Mouse (Mus musculus) embryonic fibroblast, embryonic 13.5 days (primary cell): ENCODE results near the gene Cspg4. TPM values are rescaled to one million over a fixed set of nuclear protein-coding genes. Genes with fewer than 3 reads are reported as not detected.
"Not testable (repeated sequence)": the region's sequence is repeated elsewhere in the genome, so short reads cannot be mapped to it uniquely, and the experiment has no call there.

Experiments
- H3K27ac ChIP-seq: 2 replicates; pipeline ENCODE4 v1.5.1; 2012; ENCODE audit warnings: low read length, control low read depth, inconsistent platforms; ENCODE audit not compliant: insufficient read depth
- H3K4me1 ChIP-seq: 2 replicates; pipeline ENCODE4 v1.6.1; 2011; ENCODE audit warnings: low read length; ENCODE audit not compliant: control insufficient read depth, insufficient read depth
- H3K4me3 ChIP-seq: 2 replicates; pipeline ENCODE4 v1.5.1; 2011; ENCODE audit warnings: mild to moderate bottlenecking, control low read depth, low read length; ENCODE audit not compliant: insufficient read depth
- CTCF ChIP-seq: IDR thresholded peaks from 2 replicates; pipeline ENCODE4 v1.5.1; 2011; ENCODE audit warnings: mild to moderate bottlenecking, control low read depth, low read length, moderate library complexity, borderline replicate concordance; ENCODE audit not compliant: insufficient read depth
- POLR2A ChIP-seq: IDR thresholded peaks from 2 replicates; pipeline ENCODE4 v1.6.1; 2011; ENCODE audit warnings: low read depth, mild to moderate bottlenecking, control low read depth, low read length, moderate library complexity
- polyA plus RNA-seq: library from polyadenylated mRNA; stranded (reverse); fragments of >200 nt; gene quantifications from 2 replicates; pipeline ENCODE4 v1.2.4, GENCODE M21; 2011; ENCODE audit warnings: low read depth; ENCODE audit not compliant: missing spikeins, insufficient read length

Cspg4 gene
- polyA plus RNA-seq, 1 experiment = 48.4 TPM

GRCm38 (mm10) chr9:56900060-56900459 lies 35.2 kb downstream of the Cspg4 start:
- TF ChIP-seq POLR2A = no peak
- TF ChIP-seq CTCF = no peak
- H3K4me1 ChIP-seq = 0 out of 2 replicates have a peak, but pooled peaks cover 3% of the 10 kb centered on the region
- H3K27ac ChIP-seq = 0 out of 2 replicates have a peak overlapping the region, but pooled peaks have one; percentile 6
- H3K4me3 ChIP-seq = no peak overlapping the region

GRCm38 (mm10) chr9:56900571-56900970 lies 35.7 kb downstream of the Cspg4 start:
- H3K4me3 ChIP-seq = no peak overlapping the region
- 0 out of 2 replicates have a peak, but pooled peaks cover 3% of the 10 kb centered on the region for H3K4me1 ChIP-seq
- no peak overlapping the region for H3K27ac ChIP-seq
- TF ChIP-seq POLR2A (no peak), CTCF (no peak)

GRCm38 (mm10) chr9:56901187-56901586 lies 36.4 kb downstream of the Cspg4 start:
- Histone ChIP-seq H3K4me1 (0 out of 2 replicates have a peak, but pooled peaks cover 3% of the 10 kb centered on the region), H3K27ac (no peak overlapping the region), H3K4me3 (no peak overlapping the region)
- no peak for TF ChIP-seq CTCF
- no peak for TF ChIP-seq POLR2A

- Histone ChIP-seq H3K27ac (no peak overlapping the region), H3K4me3 (no peak overlapping the region), H3K4me1 (peaks cover 12% of the 10 kb centered on the region)
- TF ChIP-seq CTCF (no peak), POLR2A (no peak)
Measured at GRCm38 (mm10) chr9:56903662-56904061, 38.8 kb downstream of the Cspg4 start.

GRCm38 (mm10) chr9:56907549-56907948 lies 42.7 kb downstream of the Cspg4 start:
- H3K4me3 ChIP-seq = no peak overlapping the region
- peaks cover 9% of the 10 kb centered on the region for H3K4me1 ChIP-seq
- TF ChIP-seq POLR2A = peak; percentile 38; the same call in 1 of the 2 replicates
- TF ChIP-seq CTCF = no peak
- H3K27ac ChIP-seq = peak overlapping the region; percentile 50; the same call in 1 of the 2 replicates

- peaks cover 17% of the 10 kb centered on the region for H3K4me1 ChIP-seq
- not testable (repeated sequence) for H3K27ac ChIP-seq
Measured at GRCm38 (mm10) chr9:56909991-56910390, 45.2 kb downstream of the Cspg4 start.

GRCm38 (mm10) chr9:56911017-56911416 lies 46.2 kb downstream of the Cspg4 start:
- no peak for TF ChIP-seq CTCF
- no peak for TF ChIP-seq POLR2A
- Histone ChIP-seq H3K4me1 (peaks cover 20% of the 10 kb centered on the region), H3K27ac (no peak overlapping the region), H3K4me3 (no peak overlapping the region)

More at GRCm38 (mm10) chr9:56909991-56910390, 45.2 kb downstream of the Cspg4 start:
- H3K4me3 ChIP-seq = not testable (repeated sequence)

GRCm38 (mm10) chr9:56913991-56914390 lies 49.2 kb downstream of the Cspg4 start:
- peak overlapping the region; percentile 83 for H3K27ac ChIP-seq
- TF ChIP-seq POLR2A (peak; percentile 19; the same call in 1 of the 2 replicates), CTCF (no peak)
- H3K4me3 ChIP-seq = no peak overlapping the region

GRCm38 (mm10) chr9:56915116-56915515 lies 50.3 kb downstream of the Cspg4 start:
- TF ChIP-seq CTCF (no peak), POLR2A (no peak)
- Histone ChIP-seq H3K4me1 (peaks cover 11% of the 10 kb centered on the region; the same call in 1 of the 2 replicates), H3K4me3 (no peak overlapping the region), H3K27ac (no peak overlapping the region)

More at GRCm38 (mm10) chr9:56913991-56914390, 49.2 kb downstream of the Cspg4 start:
- H3K4me1 ChIP-seq = peaks cover 11% of the 10 kb centered on the region; the same call in 1 of the 2 replicates

- Histone ChIP-seq H3K4me3 (no peak overlapping the region), H3K27ac (no peak overlapping the region), H3K4me1 (peaks cover 11% of the 10 kb centered on the region; the same call in 1 of the 2 replicates)
- TF ChIP-seq CTCF (no peak), POLR2A (no peak)
Measured at GRCm38 (mm10) chr9:56915695-56916410, 51.0 kb downstream of the Cspg4 start.

- peaks cover 11% of the 10 kb centered on the region; the same call in 1 of the 2 replicates for H3K4me1 ChIP-seq
- TF ChIP-seq POLR2A (no peak), CTCF (no peak)
Measured at GRCm38 (mm10) chr9:56917131-56917530, 52.3 kb downstream of the Cspg4 start.

More at GRCm38 (mm10) chr9:56917131-56917530, 52.3 kb downstream of the Cspg4 start:
- Histone ChIP-seq H3K4me3 (no peak overlapping the region), H3K27ac (no peak overlapping the region)
